Mouse (Mus musculus) forelimb bud, embryonic 11.5 days (tissue): ENCODE results near the gene Nefh.

Experiments
- DNase-seq: peaks from one replicate; pipeline ENCODE4 v3.0.0-alpha.2; 2012; ENCODE audit warnings: low read depth, low spot score

Gene Nefh

DNA sequence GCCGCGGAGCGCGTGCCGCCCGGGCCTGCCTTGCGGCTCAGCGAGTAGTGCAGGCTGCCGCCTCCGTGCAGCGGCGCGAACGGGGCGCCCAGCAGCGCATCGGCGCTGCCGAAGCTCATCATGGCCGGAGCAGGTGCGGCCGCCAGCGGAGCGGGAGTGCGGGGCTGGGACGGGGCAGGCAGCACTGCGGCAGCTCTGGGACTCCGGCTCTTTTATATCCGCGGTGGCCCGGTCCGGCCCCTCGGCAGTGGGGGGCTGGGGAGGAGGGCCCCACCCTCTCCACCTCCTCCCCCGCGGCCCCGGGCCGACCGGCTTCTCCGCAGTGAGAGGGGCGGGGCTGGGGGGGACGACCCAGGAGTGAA lies at the start of gene Nefh:
Gene Nefh, minus strand, starts transcription at position 252 of the 362 bp plus-strand sequence.
- DNase-seq = no peak

DNA sequence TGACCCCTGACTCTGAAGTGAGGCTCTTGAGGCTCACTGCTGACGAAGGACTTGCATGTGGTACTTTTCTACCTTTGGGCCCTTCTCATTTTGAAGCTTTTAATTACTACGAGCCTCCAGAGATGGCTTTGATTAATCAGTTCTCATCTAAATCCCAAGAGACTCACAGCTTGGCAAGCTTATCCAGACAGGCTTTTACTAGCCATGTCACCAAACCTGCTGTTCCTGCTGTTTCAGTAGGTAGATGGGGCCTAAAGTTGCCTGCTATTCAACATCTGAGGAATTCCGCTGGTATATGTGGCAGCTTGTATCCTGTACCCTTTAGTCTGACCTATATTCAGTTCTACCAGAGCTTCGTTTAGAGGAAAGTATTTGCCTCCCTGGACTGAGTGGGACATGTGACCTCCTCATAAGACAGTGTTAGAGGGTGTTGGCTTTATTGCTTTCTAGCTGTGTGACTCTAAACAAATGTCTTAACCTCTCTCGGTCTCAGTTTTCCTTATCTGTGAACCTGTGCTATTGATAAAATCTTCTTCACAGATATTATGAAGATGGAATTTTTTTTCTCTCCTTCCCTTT lies 48.8 kb upstream of the Nefh start:
- no peak for DNase-seq

DNA sequence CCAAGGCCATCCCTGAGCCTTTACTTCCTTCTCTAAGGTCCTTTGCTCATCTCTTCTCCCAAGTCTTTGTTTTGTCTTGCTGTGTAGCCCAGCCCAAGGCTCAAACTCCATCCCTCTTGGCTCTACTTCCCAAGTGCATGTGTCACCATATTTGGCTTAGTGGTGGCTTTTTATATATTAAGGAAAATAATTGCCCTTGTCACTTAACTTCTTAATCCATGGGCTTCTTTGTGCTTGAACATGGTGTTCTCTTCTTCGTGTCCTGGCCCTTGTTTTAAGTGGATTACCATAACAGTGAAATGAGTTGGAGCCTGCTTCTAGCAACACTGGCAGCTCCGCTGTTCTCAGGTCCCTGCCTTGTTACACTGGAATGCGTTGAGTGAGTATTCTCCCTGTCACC lies 47.8 kb upstream of the Nefh start:
- DNase-seq = no peak

DNA sequence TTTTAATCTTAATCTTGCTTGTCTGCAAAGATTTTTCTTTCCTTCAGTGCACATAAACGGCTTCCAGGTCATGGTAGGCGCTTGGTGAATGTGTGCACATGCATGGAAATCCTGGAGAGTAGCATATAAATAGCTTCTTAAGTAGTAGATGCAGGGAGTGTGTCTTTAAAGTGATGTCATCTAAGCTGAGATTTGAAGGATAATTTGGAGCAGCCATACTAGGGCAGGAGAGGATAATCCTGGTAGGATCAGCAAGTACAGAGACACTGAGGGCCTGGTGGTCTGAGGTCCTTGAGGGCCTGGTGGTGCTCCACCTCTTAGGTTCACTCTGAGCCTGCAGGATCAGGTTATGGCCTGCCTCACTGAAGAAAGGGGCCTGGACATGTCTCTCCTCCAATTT lies 44.6 kb upstream of the Nefh start:
- DNase-seq = no peak

DNA sequence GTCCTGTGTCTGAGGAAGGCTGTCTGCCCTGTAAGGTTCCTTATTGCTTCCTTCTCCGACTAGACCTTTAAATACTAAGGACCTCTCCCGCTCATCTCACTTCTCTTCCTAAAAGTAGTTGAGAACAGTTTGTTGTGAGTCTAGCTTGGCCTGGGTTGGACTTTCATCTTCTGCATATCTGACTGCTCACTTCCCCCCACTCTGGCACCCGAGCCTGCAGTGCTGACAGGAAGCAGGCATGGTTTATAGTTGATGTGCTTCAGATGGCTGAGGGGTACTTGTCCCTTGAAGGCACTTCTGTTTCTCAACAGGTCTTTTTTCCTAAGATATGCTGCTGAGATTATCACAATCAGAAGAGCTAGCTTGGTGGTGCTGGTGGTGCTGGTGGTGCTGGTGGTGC lies 41.3 kb upstream of the Nefh start:
- DNase-seq = no peak

DNA sequence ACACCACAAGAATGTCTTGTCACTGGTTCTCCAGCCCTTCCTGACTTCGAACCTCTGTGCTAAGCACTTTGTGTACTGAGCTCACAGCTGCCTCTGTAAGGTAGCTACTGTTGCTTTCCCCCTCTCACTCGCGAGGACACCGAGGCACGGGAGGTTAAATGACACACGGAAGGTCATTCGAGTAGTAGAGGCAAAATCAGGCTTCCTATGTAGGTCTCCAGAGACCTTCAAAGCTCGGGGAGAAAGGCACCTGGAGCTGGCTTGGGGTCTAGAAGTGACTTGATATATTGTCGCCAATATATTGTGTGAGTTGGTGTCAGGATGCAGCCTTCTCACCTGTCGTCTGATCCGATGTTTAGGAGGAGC lies 39.6 kb upstream of the Nefh start:
- DNase-seq = no peak

DNA sequence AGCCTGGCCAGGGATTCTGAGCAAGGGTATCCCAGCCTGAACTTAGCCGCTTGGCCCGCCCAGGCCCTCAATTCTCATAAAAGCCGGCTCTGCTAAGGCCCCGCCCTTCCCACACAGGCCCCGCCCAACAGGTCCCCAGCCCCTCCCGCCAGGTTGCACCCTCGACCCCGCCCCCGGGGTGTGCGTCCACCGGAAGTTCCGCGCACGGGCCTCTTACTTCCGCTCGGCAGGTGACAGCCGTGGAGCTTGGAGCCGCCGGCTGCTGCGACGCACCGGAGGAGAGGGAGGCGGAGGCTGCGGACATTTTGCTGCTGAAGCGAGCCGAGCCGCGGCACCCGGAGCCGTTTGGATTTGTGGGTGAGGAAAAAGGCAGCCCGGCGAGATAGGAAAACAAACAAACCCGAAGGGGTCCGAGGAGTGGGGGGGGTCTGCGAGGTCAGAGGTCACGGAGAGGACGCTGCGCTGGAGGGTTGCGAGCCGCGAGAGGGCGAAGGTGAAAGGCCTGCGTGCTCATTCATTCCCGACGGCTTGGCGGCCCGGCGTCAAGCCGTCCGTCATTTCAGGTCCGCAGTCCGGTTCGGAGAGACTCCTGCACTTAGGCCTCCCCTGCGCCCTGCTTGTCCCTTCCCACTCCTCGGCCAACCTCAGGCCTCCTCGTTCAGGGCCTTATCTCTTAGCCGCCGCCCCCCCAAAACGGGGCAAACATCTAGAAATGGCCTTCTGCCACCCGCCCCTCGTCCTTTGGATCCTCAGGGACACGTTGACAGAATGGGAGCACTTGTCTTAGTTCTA lies 39.0 kb upstream of the Nefh start, which contains the start of gene Ap1b1:
Gene Ap1b1, plus strand, starts transcription at position 130 of the 792 bp plus-strand sequence.
- DNase-seq = peak; percentile 85

DNA sequence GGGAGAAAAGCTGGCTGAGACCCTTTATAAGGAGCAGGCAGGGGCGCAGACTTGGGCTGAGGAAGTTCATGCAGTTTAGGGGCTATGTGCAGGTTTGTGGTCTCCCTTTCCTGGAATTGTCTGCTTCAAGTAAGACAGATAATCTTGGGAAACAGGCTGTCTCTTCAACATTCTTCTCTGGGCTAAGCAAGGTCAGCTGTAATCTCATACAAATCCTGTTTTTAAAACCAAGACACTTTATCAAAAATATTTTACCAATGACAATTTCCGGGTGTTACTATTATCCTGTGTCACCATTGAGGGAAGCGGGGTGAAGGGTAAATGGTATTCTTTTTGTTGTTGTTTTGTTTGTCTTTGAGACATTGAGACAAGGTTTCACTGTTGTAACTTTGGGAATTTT lies 36.9 kb upstream of the Nefh start:
- no peak for DNase-seq

DNA sequence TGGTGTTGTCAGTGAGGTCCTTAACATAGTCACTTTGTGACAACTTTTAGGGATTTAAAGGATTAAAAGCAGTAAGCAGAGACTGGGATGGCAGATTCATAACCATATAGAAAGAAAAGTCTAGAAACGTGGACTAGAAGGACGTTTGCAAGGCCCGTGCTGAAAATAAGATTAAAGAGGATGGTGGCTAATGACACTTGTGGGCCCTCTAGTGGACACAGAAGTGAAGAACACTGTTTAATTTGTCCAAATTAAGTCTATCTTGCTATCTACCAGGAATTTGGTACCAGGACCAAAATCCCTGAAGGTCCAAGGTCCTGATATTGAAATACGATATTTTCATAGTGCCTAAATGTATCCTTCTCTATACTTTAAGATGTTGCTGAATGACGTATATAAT lies 36.4 kb upstream of the Nefh start:
- DNase-seq = peak; percentile 44

DNA sequence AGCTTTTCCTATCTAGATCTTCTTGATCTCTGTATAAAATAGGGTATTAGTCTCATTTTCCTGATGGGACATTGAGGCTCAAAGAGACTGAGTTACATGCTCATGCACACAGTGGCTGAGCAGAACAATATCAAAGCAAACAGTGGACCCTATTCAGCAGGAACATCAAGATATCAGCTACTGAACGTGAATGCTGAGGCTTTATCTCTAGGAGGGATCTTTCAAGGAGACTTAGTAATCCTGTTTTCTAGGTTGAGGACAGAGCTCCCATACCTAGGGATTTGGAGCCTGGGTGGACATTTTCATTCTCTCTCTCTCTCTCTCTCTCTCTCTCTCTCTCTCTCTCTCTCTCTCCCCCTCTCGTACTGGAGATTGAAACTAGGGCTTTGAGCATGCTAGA lies 35.7 kb upstream of the Nefh start:
- DNase-seq = no peak

DNA sequence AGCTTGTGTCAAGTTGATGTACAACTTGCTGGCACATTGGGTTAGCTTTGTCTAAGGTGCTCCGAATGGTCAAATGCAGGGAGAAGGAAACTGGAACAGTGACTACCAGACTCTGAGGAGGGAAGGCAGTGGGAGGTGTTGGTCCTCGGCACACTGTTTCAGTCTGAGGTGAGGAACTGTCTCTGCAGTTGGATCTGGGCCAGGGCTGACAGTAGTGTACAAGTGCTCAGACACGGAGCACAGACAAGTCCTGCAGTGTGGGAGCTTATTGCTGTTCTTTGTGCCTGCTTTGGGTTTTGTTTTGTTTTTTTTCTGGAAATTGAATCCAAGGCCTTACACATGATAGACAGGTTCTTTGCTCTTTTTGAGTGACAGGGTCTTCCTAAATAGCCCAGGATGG lies 35.1 kb upstream of the Nefh start:
- no peak for DNase-seq

DNA sequence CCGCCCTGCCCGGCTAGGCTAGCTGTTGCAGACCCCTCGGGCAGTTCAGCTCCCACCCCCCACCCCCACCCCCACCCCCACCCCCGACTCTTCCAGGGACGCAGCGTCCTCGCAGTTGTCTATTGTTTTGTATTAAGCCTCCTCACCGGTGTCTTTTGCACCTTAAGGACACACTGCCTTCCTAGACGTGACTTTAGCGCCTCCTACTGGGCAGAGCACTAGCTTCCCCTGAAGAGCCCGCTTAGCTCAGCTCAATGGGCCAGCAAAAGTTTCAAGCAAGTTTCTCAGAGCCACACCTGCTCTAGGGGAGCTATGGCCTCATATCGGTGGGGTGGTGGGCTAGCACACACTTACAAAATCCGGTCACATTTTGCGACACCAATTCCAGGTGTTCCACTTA lies 27.8 kb upstream of the Nefh start:
- DNase-seq = peak; percentile 74

DNA sequence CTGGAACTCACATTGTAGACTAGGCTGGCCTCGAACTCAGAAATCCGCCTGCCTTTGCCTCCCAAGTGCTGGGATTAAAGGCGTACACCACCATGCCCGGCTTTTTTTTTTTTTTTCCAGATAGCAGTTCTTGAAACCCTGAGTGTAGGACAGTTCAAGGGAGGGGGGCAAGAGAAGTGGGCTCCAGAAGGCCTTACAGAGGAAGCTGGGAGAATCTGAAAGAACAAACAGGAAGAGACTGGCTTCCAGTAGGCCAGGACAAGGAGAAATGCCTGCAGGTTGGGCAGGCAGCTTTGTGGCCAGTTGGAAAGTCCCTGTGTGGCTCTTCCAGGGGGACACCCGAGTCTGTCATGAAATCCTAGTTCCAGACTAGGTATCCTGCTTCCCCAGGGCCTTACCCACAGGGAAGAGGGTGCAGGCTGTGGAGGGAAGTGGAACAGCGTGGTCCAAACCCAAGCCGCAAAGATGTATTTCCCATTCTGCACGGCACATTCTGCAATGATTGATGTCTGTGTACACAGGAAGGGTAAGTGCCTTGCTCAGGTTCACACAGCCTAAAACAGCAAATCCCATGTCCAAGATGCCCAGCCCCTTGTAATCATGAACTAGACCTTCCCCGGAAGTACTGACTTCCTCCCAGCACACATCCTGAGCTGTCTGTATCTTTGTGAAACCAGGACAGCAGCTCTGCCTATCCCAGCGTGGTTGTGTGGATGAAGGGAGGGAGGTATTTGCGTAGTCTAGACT lies 26.7 kb upstream of the Nefh start:
- no peak for DNase-seq

DNA sequence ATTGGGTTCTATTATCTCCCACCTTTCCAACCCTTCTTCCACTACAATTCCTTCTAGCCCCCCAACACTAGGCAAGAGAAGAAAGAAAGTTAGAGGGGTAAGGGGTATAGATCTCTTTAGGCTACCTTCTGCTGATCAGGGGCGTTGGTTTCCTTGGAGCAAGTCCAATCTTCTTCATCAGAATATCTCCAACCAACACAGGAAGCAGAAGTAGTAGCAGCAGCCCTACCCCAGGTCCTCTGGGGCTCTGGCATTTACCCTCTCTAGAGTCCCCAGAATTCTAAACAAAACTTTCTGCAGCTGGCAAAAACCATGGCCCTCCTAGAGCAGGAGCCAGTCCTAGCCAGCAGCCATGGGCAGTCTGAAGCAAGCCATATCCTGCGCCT lies 26.0 kb upstream of the Nefh start:
- no peak for DNase-seq

DNA sequence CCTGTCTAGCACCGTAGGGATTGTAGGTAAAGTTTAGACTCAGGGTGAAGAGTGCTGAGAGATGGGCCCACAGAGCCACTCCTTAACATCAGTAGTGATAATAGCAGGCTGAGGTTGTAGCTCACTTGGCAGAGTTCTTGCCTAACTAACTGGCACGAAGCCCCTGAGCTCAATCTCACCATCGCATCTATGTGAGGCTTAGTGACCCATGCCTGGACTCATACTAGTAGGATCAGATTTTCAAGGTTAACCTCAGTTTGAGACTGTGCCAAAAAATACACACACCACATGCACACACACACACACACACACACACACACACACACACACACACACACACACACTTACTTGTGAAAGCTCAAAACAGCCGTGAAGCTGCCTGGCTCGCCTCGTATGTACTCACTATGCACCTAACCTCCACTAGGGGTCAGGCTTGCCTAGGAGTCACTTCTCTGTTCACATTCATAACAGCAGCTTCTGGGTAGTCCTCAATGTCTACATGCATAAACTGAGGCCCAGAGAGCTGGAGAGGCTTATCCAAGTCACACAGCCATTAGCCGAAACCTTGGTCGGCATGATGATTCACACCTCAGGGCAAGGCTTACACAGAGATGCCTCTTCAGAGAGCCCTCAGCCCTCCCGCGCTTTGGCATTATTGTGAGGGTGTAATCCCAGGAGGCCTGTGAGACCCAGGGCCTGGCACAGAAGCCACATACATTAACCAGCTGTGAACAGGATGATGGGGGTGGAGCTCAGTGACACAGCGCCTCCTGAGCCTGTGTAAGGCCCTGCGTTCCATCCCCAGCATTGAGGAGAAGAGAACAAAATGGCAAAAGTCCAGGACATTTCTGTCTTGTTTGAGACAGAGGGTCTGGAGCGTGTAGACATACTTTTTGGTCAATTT lies 25.4 kb upstream of the Nefh start:
- DNase-seq = peak; percentile 59

DNA sequence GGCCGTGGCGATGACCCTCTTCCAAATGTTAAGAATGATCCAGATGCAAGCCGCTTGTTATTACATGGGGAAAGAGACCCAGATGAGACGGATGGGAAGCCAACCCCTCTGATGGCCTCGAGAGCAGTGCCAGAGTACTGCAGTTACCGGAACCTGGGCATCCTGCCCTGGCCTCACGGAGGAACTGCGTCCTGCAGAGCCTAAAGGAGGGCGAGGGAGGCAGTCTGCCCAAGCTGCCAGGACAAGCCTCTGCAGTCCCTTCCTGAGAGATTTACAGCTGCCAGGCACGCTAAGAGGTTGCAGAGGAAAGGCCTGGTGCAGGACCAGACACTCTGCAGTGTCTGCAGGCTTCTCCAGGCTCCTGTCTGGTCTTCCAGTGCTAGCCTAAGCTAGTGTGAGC lies 20.5 kb upstream of the Nefh start:
- no peak for DNase-seq

DNA sequence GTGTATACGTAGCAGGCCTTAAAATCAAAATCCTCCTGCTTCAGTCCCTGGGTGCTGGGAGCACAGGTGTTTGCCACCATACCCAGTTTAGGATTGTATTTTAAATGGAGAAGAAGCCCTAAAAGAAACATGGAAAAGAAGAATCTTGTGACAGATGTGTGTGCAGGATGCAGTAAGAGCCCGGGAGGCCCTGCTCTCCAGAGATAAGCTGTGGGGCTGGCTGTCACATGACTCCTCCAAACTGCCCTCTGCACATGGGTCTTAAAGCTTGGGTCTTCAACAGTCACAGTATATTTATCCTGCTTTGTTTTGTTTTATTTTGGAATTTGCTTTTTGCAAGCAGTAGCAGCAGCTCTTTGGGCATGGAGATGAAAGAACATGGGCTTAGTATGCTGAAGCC lies 19.7 kb upstream of the Nefh start:
- DNase-seq = no peak

DNA sequence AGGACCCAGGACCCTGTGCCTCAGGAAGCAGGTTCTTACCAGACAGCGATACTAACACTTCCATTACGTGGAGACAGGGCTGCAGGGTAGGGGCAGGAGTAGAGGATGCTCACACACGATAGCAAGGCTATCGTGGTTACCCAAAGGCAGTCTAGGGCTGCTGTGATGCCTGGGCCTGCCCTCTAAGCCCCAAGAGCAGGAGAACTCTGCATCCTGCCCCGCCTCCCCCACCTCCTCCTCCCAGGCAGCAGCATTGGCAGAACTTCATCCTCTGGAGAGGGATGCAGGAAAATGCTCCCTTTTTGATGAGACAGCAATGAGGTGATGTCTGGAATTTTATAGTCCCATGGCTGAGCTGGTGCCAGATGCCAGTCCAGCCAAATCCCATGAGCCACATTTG lies 19.0 kb upstream of the Nefh start:
- no peak for DNase-seq

DNA sequence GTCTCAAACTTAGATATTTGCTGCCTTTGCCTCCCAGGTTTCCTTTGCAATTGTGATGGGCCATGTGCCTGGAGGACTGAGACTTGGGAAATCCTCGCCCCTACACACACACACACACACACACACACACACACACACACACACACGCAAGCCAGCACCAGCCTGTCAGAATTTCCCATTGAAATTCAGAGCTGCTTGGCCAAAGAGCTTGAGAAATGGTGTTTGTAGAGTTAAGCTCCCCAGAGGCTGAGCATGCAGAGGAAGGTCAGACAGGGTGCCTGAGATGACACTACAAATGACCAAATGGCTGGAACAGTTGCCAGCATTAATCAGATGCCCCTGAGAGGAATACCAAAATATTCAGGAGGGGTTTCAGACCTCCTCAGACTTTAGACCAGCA lies 18.5 kb upstream of the Nefh start:
- DNase-seq = no peak

DNA sequence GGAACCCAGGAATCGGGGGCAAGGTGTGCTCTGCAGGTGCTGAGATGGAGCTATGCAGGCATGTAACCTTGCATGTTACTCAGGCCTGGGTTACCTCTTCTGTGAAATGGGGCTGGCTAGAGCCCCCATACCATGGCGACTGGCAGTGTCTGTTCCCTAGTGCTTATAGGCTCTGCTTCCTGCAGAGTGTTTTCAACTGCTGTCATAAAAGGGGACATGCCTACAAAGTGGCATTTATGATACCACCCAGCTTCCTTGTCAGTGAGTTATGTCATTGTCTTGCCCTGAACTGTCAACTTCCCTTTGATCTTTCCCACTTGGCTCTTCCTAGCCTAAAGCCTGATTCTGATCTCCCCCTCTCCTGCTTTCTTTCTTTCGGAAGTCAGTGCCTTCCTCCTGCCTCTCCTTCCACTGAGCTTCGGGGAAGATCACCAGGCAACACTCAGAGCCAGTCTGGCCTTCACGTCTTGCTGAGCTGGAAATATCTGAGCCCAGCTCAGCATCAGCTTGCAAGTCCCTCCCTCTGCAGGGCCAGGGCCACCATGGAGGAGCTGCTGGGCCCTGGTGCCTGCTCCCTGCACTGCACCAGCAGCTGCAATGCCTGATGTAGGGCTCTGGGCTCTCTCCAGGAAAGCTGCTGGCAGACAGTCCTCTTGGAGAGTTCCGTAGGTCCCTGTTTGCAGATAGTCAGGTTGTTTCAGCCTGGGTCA lies 15.4 kb upstream of the Nefh start:
- DNase-seq = no peak

DNA sequence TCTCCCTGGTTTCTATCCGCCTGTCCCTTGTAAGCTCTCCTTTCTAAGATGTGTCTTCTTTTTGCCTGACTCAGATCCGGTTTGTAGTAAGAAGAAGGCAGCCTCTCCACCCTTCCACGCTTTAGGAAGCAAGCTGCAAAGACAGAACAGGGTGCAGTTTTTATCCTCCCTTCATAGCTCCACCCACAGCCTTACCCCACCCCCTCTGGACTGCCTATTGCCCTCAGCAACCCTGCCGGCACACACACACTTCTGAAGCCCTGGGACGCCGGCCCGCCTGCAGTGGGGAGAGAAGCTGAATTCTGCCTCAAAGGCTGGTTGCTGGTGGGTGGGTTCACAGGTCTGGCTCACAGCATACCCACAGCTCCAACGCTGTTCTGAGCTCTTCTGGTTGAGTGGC lies 6.1 kb upstream of the Nefh start:
- no peak for DNase-seq
